Mouse (Mus musculus) left cerebral cortex, adult 2 months (tissue): ENCODE results near the gene 1810065E05Rik. TPM values are rescaled to one million over a fixed set of nuclear protein-coding genes. Genes with fewer than 3 reads are reported as not detected.

Source experiments
- DNase-seq, 2 experiments: peaks; one replicate each; pipeline ENCODE4 v3.0.0; 2021 to 2022; ENCODE audit warnings: low spot score in 2 of 2, mixed read lengths in 1 of 2; ENCODE audit errors: extremely low spot score in 1 of 2
- H3K27ac ChIP-seq: fragments of 200-600 bp; 2 replicates; pipeline ENCODE4 v1.8.1; 2022
- H3K4me3 ChIP-seq: fragments of 200-600 bp; 2 replicates; pipeline ENCODE4 v1.8.1; 2022
- CTCF ChIP-seq: fragments of 200-600 bp; IDR thresholded peaks from 2 replicates; pipeline ENCODE4 v1.8.1; 2022; ENCODE audit warnings: antibody characterized with exemption, mild to moderate bottlenecking, moderate library complexity
- intact Hi-C: fragments of 180-260 bp; cut with DNase I; formaldehyde crosslinking; loops from one replicate; pipeline ENCODE4 v1.15.1; 2025
- total RNA-seq, 2 experiments: library from RNA; stranded (reverse); gene quantifications; 2 replicates each; pipeline ENCODE4 v1.2.3; 2021

Gene 1810065E05Rik
- total RNA-seq, 2 experiments from 2014 or later: not detected

GRCm38 (mm10) chr11:58453592-58453991 lies 32.7 kb downstream of the 1810065E05Rik start:
- Histone ChIP-seq H3K27ac (no peak overlapping the region), H3K4me3 (no peak overlapping the region)
- no peak for TF ChIP-seq CTCF
- no peak for DNase-seq
- intact Hi-C loops: no loop called here

GRCm38 (mm10) chr11:58462170-58462569 lies 41.3 kb downstream of the 1810065E05Rik start, which contains the start of gene Olfr30:
Gene Olfr30, minus strand, starts transcription at chr11:58462270.
- intact Hi-C loops: no loop called here
- no peak within 1 kb of the TSS for H3K27ac ChIP-seq
- no peak within 1 kb of the TSS for H3K4me3 ChIP-seq
- no peak for DNase-seq
- no peak for TF ChIP-seq CTCF

Other genes starting within 250 kb of the 1810065E05Rik start
- 10 to 100 TPM; 35.7 to 41.5 TPM for gene Mrpl22, start 249.4 kb upstream of the 1810065E05Rik start, total RNA-seq
- 1 to 10 TPM; 3.6 to 4.2 TPM for gene Igtp, start 221.6 kb upstream of the 1810065E05Rik start, total RNA-seq
- gene Irgm2, start 221.5 kb upstream of the 1810065E05Rik start, total RNA-seq: 1 to 10 TPM; 2.2 to 2.8 TPM
- not detected for gene 4930438A08Rik, start 146.3 kb upstream of the 1810065E05Rik start, total RNA-seq
- 10 to 100 TPM; 31.4 to 31.9 TPM for gene Zfp692, start 114.0 kb upstream of the 1810065E05Rik start, total RNA-seq
- gene Zfp672, start 90.8 kb upstream of the 1810065E05Rik start, total RNA-seq: 10 to 100 TPM; 46.2 to 49.7 TPM
- 10 to 100 TPM; 53.5 to 59.2 TPM for gene Sh3bp5l, start 90.4 kb upstream of the 1810065E05Rik start, total RNA-seq
- gene Lypd8, start 42.1 kb upstream of the 1810065E05Rik start, total RNA-seq: not detected
- gene Gm12253, start 11.4 kb downstream of the 1810065E05Rik start, total RNA-seq: not detected
- not detected for gene Lypd9, start 31.8 kb downstream of the 1810065E05Rik start, total RNA-seq
- gene Olfr30, start 41.2 kb downstream of the 1810065E05Rik start, total RNA-seq: not detected
- not detected for gene Olfr332, start 71.4 kb downstream of the 1810065E05Rik start, total RNA-seq
- gene Olfr331, start 81.5 kb downstream of the 1810065E05Rik start, total RNA-seq: not detected
- gene Olfr330, start 113.7 kb downstream of the 1810065E05Rik start, total RNA-seq: not detected
- gene Olfr329-ps, start 125.3 kb downstream of the 1810065E05Rik start, total RNA-seq: not detected
- under 1 TPM; 0.12 to 0.27 TPM for gene Olfr328, start 134.5 kb downstream of the 1810065E05Rik start, total RNA-seq
- not detected for gene Olfr224, start 149.4 kb downstream of the 1810065E05Rik start, total RNA-seq
- gene Olfr325, start 156.6 kb downstream of the 1810065E05Rik start, total RNA-seq: not detected
- gene Olfr324, start 174.0 kb downstream of the 1810065E05Rik start, total RNA-seq: not detected
- gene 2210407C18Rik, start 195.0 kb downstream of the 1810065E05Rik start, total RNA-seq: not detected
- gene Olfr323, start 209.4 kb downstream of the 1810065E05Rik start, total RNA-seq: not detected
- gene Trim58, start 219.4 kb downstream of the 1810065E05Rik start, total RNA-seq: not detected
- gene Olfr322, start 237.7 kb downstream of the 1810065E05Rik start, total RNA-seq: not detected